Mouse (Mus musculus): ENCODE measurements around the gene Cpm.

GRCm38 (mm10) chr10:117631562-117632259 is 2.4 kb downstream of the Cpm start:
- TF ChIP-seq EP300 (IDR thresholded peaks at IDR 0.05; ENCODE audit: low read depth) (no peak), CTCF (IDR thresholded peaks at IDR 0.05; ENCODE audit: low read depth) (no peak)

Data from liver, embryonic 14.5 days (tissue).